Mouse (Mus musculus): ENCODE data around the gene Ppp2r5d.

GRCm38 (mm10) chr17:46714756-46715481 lies 10.0 kb upstream of the Ppp2r5d start:
- no peak for TF ChIP-seq POLR2A (IDR thresholded peaks at IDR 0.05; ENCODE audit: extremely low read depth, insufficient read depth, low read length)
- no peak for TF ChIP-seq CTCF (IDR thresholded peaks at IDR 0.05; ENCODE audit: low read depth, low read length)

All from liver, adult 2 months (tissue).